Mouse (Mus musculus): Measurements from ENCODE around the gene Abcc5. TPM values are rescaled to one million over a fixed set of nuclear protein-coding genes. Genes with fewer than 3 reads are reported as not detected.
"Not testable (repeated sequence)": the region's sequence is repeated elsewhere in the genome, so short reads cannot be mapped to it uniquely, and the experiment has no call there.

Gene Abcc5
- polyA plus RNA-seq, 1 experiment from 2014 or later: 39.4 TPM

GRCm38 (mm10) chr16:20390233-20390632 lies 36.0 kb downstream of the Abcc5 start:
- no peaks in the 10 kb centered on the region for H3K9me3 ChIP-seq
- ATAC-seq: no peak
- no peak overlapping the region for H3K9ac ChIP-seq
- H3K36me3 ChIP-seq: no peaks in the 10 kb centered on the region
- no peak overlapping the region for H3K27ac ChIP-seq
- H3K4me1 ChIP-seq (replicated peaks): no peaks in the 10 kb centered on the region
- WGBS: 74% methylated on average over 6 of the region's 6 CpGs
- no peak overlapping the region for H3K4me3 ChIP-seq (replicated peaks)
- no peaks in the 10 kb centered on the region for H3K27me3 ChIP-seq (replicated peaks)
- H3K4me2 ChIP-seq (replicated peaks): no peak overlapping the region

GRCm38 (mm10) chr16:20381031-20381430 lies 45.2 kb downstream of the Abcc5 start:
- no peak overlapping the region for H3K4me2 ChIP-seq (replicated peaks)
- no peaks in the 10 kb centered on the region for H3K36me3 ChIP-seq
- H3K4me3 ChIP-seq (replicated peaks): no peak overlapping the region
- 47% methylated on average over 5 of the region's 5 CpGs for WGBS
- no peak overlapping the region for H3K27ac ChIP-seq
- H3K9me3 ChIP-seq: no peaks in the 10 kb centered on the region
- no peaks in the 10 kb centered on the region for H3K27me3 ChIP-seq (replicated peaks)
- H3K4me1 ChIP-seq (replicated peaks): 0 out of 2 replicates have a peak, but pooled peaks cover 3% of the 10 kb centered on the region
- no peak overlapping the region for H3K9ac ChIP-seq
- ATAC-seq: no peak

- no peaks in the 10 kb centered on the region for H3K9me3 ChIP-seq
- no peak overlapping the region for H3K27ac ChIP-seq
- H3K27me3 ChIP-seq (replicated peaks): no peaks in the 10 kb centered on the region
- 90% methylated on average over 5 of the region's 5 CpGs for WGBS
- no peak overlapping the region for H3K4me2 ChIP-seq (replicated peaks)
- H3K4me3 ChIP-seq (replicated peaks): no peak overlapping the region
- ATAC-seq: no peak
- H3K9ac ChIP-seq: no peak overlapping the region
- no peaks in the 10 kb centered on the region for H3K4me1 ChIP-seq (replicated peaks)
- H3K36me3 ChIP-seq: peaks cover 10% of the 10 kb centered on the region
These were observed 50.9 kb downstream of the Abcc5 start for GRCm38 (mm10) chr16:20375341-20375740.

GRCm38 (mm10) chr16:20371731-20372130 lies 54.5 kb downstream of the Abcc5 start:
- Histone ChIP-seq H3K9ac (no peak overlapping the region), H3K36me3 (peaks cover 13% of the 10 kb centered on the region), H3K4me1 (replicated peaks) (no peaks in the 10 kb centered on the region), H3K4me2 (replicated peaks) (no peak overlapping the region), H3K4me3 (replicated peaks) (no peak overlapping the region), H3K27me3 (replicated peaks) (no peaks in the 10 kb centered on the region), H3K9me3 (no peaks in the 10 kb centered on the region), H3K27ac (no peak overlapping the region)
- ATAC-seq: peak; percentile 58
- WGBS: 61% methylated on average over 4 of the region's 4 CpGs

GRCm38 (mm10) chr16:20368221-20368620 lies 58.0 kb downstream of the Abcc5 start:
- Histone ChIP-seq H3K27ac (no peak overlapping the region), H3K36me3 (peaks cover 18% of the 10 kb centered on the region)

GRCm38 (mm10) chr16:20362121-20362520 lies 64.1 kb downstream of the Abcc5 start:
- ATAC-seq: no peak
- Histone ChIP-seq H3K9me3 (no peaks in the 10 kb centered on the region), H3K4me2 (replicated peaks) (no peak overlapping the region), H3K4me3 (replicated peaks) (no peak overlapping the region), H3K27ac (no peak overlapping the region), H3K9ac (no peak overlapping the region), H3K4me1 (replicated peaks) (no peaks in the 10 kb centered on the region), H3K36me3 (peaks cover 8% of the 10 kb centered on the region; the same call in 1 of the 2 replicates), H3K27me3 (replicated peaks) (no peaks in the 10 kb centered on the region)
- WGBS: 93% methylated on average over 11 of the region's 11 CpGs

More at GRCm38 (mm10) chr16:20368221-20368620, 58.0 kb downstream of the Abcc5 start:
- Histone ChIP-seq H3K9ac (no peak overlapping the region), H3K4me1 (replicated peaks) (no peaks in the 10 kb centered on the region), H3K27me3 (replicated peaks) (no peaks in the 10 kb centered on the region), H3K9me3 (no peaks in the 10 kb centered on the region), H3K4me2 (replicated peaks) (no peak overlapping the region), H3K4me3 (replicated peaks) (no peak overlapping the region)
- WGBS: 91% methylated on average over 9 of the region's 9 CpGs
- no peak for ATAC-seq

- not testable (repeated sequence) for H3K9me3 ChIP-seq; H3K4me1 ChIP-seq (replicated peaks); H3K27me3 ChIP-seq (replicated peaks); H3K9ac ChIP-seq; H3K36me3 ChIP-seq; H3K4me2 ChIP-seq (replicated peaks); H3K27ac ChIP-seq; ATAC-seq; H3K4me3 ChIP-seq (replicated peaks)
- 92% methylated on average over 3 of the region's 3 CpGs for WGBS
These were observed 64.7 kb downstream of the Abcc5 start for GRCm38 (mm10) chr16:20361496-20361895.

- ATAC-seq: no peak
These were observed 66.4 kb downstream of the Abcc5 start for GRCm38 (mm10) chr16:20359643-20360295.

GRCm38 (mm10) chr16:20357837-20358236 lies 68.4 kb downstream of the Abcc5 start:
- ATAC-seq: no peak
- no peak overlapping the region for H3K4me2 ChIP-seq (replicated peaks)
- no peaks in the 10 kb centered on the region for H3K36me3 ChIP-seq
- WGBS: 92% methylated on average over 5 of the region's 5 CpGs
- no peaks in the 10 kb centered on the region for H3K4me1 ChIP-seq (replicated peaks)
- H3K9ac ChIP-seq: no peak overlapping the region
- H3K27ac ChIP-seq: no peak overlapping the region
- H3K27me3 ChIP-seq (replicated peaks): no peaks in the 10 kb centered on the region
- H3K9me3 ChIP-seq: no peaks in the 10 kb centered on the region
- H3K4me3 ChIP-seq (replicated peaks): no peak overlapping the region

More at GRCm38 (mm10) chr16:20359643-20360295, 66.4 kb downstream of the Abcc5 start:
- Histone ChIP-seq H3K4me2 (replicated peaks) (no peak overlapping the region), H3K4me1 (replicated peaks) (no peaks in the 10 kb centered on the region), H3K27me3 (replicated peaks) (no peaks in the 10 kb centered on the region), H3K4me3 (replicated peaks) (no peak overlapping the region), H3K9me3 (no peaks in the 10 kb centered on the region), H3K36me3 (no peaks in the 10 kb centered on the region; the same call in 1 of the 2 replicates), H3K27ac (no peak overlapping the region), H3K9ac (no peak overlapping the region)
- 87% methylated on average over 9 of the region's 9 CpGs for WGBS

GRCm38 (mm10) chr16:20354762-20355161 lies 71.4 kb downstream of the Abcc5 start:
- Histone ChIP-seq H3K27ac (no peak overlapping the region), H3K4me2 (replicated peaks) (no peak overlapping the region), H3K4me3 (replicated peaks) (no peak overlapping the region), H3K4me1 (replicated peaks) (no peaks in the 10 kb centered on the region), H3K9me3 (no peaks in the 10 kb centered on the region), H3K27me3 (replicated peaks) (no peaks in the 10 kb centered on the region), H3K9ac (no peak overlapping the region), H3K36me3 (no peaks in the 10 kb centered on the region)
- WGBS: 93% methylated on average over 2 of the region's 2 CpGs
- ATAC-seq: no peak

- H3K4me1 ChIP-seq (replicated peaks): no peaks in the 10 kb centered on the region
- H3K9ac ChIP-seq: no peak overlapping the region
- no peaks in the 10 kb centered on the region for H3K27me3 ChIP-seq (replicated peaks)
- H3K4me3 ChIP-seq (replicated peaks): no peak overlapping the region
- no peaks in the 10 kb centered on the region for H3K9me3 ChIP-seq
- ATAC-seq: no peak
- WGBS: 96% methylated on average over 1 of the region's 1 CpGs
- no peaks in the 10 kb centered on the region for H3K36me3 ChIP-seq
- H3K27ac ChIP-seq: no peak overlapping the region
- H3K4me2 ChIP-seq (replicated peaks): no peak overlapping the region
These were observed 72.2 kb downstream of the Abcc5 start for GRCm38 (mm10) chr16:20354011-20354410.

- Histone ChIP-seq H3K4me2 (replicated peaks) (no peak overlapping the region), H3K4me1 (replicated peaks) (no peaks in the 10 kb centered on the region), H3K4me3 (replicated peaks) (no peak overlapping the region), H3K27ac (no peak overlapping the region), H3K27me3 (replicated peaks) (no peaks in the 10 kb centered on the region), H3K9ac (no peak overlapping the region), H3K36me3 (no peaks in the 10 kb centered on the region), H3K9me3 (no peaks in the 10 kb centered on the region)
- ATAC-seq: no peak
- 91% methylated on average over 1 of the region's 1 CpGs for WGBS
These were observed 80.7 kb downstream of the Abcc5 start for GRCm38 (mm10) chr16:20345464-20345863.

GRCm38 (mm10) chr16:20338616-20339015 lies 87.6 kb downstream of the Abcc5 start:
- Histone ChIP-seq H3K27ac (no peak overlapping the region), H3K4me1 (replicated peaks) (no peaks in the 10 kb centered on the region), H3K9me3 (no peaks in the 10 kb centered on the region), H3K4me3 (replicated peaks) (no peak overlapping the region), H3K36me3 (peaks cover 6% of the 10 kb centered on the region; the same call in 1 of the 2 replicates), H3K9ac (no peak overlapping the region), H3K27me3 (replicated peaks) (no peaks in the 10 kb centered on the region), H3K4me2 (replicated peaks) (no peak overlapping the region)
- no peak for ATAC-seq
- WGBS: 92% methylated on average over 3 of the region's 3 CpGs
